Mouse (Mus musculus): ENCODE results near the gene Sfxn1. TPM values are rescaled to one million over a fixed set of nuclear protein-coding genes. Genes with fewer than 3 reads are reported as not detected.

Sfxn1 gene
- total RNA-seq (2023) = 14.8 and 15.4 TPM in 2 replicates

DNA sequence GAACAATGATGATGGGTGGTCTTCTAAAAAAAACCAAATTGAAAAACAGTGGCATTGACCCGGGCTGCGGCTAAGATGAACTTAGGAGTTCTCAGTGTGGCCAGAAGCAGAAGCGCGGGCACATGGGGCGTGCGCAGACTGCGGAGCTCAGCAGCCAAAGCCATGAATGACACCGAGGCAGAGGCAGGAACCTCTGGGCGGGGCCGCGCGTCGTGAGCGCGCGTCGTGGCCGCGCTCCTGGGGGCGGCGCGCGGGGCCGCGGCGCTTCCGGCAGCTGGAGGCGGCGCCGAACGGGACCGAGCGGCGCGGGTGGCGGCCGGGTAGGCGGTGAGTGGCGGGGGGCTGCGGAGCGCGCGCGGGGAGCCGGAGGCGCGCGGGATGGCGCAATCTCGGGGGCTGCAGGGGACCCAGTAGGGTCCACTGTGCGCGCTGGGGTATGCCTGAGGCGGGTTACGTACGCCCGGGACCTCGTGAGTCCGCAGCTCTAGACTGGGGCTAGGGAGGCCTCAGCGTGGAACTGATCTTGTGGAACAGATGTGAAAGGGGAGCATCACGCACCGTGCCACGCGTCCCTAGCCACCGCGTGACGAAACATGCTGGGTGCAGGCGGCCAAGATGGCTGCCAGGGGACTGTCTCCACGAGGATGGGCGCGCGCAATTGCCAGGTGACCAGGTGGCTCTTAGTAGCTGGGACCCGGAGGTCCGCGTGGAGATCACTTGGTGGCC, at the start of gene Sfxn1:
TSS of gene Sfxn1 (plus strand) at position 264 of the 726 bp plus-strand sequence.

DNA sequence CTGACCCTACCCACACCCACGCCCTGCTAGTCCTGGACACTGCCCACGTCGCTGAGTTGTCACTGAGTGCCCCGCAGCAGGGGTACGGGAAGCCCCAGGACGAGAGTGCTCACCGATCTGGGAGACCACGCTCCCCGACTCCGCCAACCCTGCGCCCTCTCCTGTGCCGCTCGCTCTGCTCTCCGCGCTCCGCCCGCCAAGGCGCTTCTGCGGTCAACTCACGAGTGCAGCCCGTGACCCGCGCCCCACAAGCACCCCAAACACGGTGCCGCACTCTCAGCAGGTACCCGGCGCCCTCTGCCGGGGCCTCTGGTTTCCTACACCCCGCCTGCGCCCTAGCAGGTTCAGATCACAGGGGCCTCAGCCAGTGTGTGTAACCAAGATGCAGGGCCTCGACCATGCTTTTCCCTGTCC, 16.2 kb upstream of the Sfxn1 start, which contains the start of gene Drd1:
TSS of gene Drd1 (minus strand) at position 258 of the 414 bp plus-strand sequence.

Other genes with a start within 250 kb of the Sfxn1 start
- 0.16 and 0.43 TPM in 2 replicates for gene Drd1, start 16.2 kb upstream of the Sfxn1 start, total RNA-seq (2023)
- gene Hrh2, start 120.3 kb downstream of the Sfxn1 start, total RNA-seq (2023) = 30.3 and 32.5 TPM in 2 replicates